Mouse (Mus musculus): ENCODE measurements around the gene Slc10a7.
"Not testable (repeated sequence)": the region's sequence is repeated elsewhere in the genome, so short reads cannot be mapped to it uniquely, and the experiment has no call there.

Slc10a7 gene

DNA sequence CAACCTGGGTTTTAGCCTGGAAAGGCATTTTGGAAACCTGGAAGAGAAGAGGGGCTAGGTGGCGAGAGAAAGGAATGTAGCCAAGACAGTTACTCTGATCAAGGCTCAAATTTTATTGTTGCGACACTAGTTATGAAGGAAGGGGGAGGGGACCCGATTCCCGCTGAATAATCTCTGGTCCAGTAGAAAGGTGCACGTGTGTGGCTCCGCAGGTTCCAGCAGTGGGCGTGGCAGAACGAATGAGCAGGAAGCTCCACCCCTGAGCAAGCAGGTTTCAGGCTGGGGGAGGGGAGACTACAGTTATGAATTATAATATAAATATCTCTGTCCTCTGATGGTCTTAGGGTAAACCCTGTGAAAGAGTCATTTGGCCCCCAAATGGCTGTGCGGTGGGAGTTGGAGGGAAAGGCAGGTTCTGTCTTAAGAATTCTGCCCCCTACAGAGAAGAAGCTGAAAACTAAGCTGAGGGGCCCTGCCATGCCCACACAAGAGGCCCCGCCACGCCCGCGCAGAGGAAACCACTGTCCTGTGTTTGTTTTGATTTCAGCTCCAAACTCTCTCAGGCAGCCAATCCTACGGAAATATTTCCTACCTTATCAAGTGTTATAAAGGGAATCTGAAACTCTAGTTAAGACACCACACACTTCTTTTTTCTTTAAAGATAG is 36.1 kb downstream of the Slc10a7 start:
- DNase-seq (ENCODE audit: low read depth, low spot score), result not testable (repeated sequence)

DNA sequence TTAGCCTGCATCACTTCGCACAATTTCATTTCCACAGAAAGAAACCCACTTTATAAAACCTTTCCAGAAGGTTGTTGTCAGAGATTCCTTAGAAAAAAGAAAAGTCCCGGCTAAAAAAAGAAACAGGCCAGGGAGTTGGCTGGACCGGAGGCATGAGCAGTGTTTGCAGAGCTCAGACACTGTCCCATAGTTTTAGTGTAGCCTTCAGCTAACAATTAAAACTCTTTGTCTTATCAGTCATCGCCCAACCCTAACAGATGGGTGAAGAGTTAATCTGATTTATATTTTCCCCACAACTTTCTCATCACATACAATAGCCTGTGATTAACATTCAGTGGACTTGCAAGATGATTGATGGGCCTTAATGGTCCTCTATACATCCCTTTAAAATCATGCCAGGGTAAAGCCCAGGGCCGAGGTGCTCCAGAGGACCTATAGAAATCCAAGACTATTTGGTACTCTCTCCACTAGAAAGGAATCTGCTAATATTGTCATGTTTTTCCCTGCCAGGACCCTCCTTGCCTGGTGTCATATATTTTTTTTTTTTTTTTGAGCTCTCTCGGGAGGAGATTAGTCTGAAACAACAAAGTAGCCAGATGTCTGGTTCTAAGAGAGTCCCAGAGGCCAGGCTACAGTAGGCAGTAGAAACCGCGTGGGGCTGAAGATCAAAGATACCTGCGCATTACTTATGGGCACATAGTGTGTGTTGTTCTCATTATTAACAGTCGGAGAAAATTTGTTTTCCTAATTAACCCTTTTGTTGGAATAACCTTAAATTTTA is 41.0 kb downstream of the Slc10a7 start:
- no peak for DNase-seq (ENCODE audit: low read depth, low spot score)

DNA sequence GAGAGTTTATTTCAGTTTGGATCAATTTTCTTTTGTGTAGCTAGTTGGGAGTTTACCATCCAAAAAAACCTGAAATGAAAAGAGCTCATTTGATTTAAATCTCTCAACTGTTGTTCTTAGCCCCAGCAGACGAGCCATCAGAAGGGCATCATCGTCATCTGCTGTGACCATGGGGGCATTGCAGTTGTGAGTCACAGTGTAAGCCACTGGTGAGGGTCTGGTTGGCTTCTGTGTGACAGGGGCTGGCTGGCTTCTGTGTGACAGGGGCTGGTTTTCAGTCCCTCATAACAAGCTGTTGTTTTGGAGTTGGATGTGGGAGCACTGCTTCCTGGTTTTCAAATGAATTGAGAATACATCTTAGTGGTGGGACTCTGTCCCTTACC is 41.6 kb downstream of the Slc10a7 start:
- DNase-seq (ENCODE audit: low read depth, low spot score), result no peak

DNA sequence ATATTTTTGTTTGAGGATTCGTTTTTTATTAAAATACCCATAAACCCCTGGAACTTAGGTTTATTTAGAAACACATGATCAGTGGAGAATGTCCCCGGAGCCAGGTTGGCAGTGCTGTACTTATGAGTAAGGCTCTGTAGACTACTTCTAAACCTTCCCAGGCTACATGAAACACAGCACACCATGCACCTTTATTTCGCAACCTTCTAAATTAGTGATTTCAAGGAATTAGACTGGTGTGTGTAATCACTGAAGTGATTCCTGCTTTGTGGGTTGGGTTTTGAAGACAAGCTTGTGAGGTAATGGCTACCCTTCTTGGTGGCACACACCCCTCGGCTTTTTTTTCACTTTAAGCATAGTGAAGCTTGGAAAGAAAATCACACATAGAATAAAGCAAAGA is 46.7 kb downstream of the Slc10a7 start:
- no peak for DNase-seq (ENCODE audit: low read depth, low spot score)

DNA sequence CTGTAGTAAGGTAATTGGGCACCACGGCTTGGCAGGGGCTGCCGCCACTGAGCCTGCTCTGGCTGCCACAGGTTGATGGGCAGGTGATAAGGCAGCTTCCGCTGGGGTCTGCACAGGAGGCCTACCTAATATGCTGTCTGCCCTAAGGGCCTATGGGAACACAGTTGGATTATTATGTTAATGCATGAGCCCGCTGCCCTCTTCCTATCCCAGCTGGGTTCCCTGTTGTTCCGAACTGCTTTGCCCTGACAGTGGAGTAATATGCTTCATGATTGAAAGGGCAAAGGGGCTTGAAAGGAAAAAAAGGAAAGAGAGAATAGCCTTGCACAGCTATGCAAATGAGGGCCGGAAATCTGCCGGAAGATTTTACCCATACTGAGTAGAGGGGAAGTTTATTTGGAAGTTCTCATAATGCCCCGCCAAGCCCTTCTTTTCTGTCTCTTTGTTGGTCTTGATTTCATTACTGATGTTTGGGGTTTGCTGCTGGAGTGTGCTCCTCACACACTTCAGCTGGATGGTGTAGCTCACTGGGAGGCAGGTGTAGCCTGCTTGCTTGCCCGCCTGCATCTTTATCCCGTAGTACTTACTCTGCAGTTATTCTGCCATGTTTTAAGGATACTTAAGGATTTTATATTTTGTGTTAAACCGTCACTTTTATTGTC is 47.8 kb downstream of the Slc10a7 start:
- DNase-seq (ENCODE audit: low read depth, low spot score), result no peak

DNA sequence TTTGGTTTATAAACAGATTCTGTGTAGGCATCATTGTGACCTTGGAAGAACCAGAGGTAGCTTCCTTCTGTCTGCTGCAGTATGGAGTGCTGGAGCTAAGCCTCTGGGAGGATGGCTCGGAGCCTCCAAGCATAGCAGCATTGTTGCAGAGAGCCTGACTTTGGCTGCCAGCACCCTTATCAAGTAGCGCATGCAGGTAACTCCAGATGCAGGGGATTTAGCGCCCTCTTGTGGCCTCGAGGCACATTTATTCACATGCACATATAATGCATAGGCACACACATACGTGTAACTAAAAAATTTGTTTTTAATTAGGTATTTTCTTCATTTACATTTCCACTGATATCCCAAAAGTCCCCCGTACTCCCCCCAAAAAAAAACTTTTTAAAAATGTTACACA is 52.5 kb downstream of the Slc10a7 start:
- DNase-seq (ENCODE audit: low read depth, low spot score), result no peak

DNA sequence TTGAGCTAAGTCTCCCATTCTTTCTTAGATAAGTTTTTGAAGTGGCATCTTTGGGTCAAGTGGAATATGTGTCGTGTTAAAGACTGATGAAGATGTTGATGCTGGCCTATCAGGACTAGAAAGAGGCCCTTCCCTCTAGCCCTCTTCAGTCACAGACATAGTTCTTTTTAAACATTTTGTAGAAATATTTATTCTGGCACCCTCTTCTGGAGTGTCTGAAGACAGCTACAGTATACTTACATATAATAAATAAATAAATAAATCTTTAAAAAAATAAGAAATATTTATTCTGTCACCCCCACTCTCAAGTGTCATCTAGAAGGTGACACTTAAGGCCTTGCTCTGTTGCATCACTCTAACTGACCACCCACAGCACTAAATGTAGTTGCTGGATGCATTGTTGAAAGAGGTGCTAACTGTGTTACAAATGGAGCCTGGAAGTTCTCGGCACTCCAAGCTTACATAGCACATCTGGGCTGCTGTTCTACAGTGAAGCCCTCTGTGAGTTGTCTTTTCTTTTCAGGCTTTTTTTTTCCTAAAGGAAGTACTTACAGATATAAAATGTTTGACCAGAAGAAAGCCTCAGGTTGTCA is 54.4 kb downstream of the Slc10a7 start:
- no peak for DNase-seq (ENCODE audit: low read depth, low spot score)

DNA sequence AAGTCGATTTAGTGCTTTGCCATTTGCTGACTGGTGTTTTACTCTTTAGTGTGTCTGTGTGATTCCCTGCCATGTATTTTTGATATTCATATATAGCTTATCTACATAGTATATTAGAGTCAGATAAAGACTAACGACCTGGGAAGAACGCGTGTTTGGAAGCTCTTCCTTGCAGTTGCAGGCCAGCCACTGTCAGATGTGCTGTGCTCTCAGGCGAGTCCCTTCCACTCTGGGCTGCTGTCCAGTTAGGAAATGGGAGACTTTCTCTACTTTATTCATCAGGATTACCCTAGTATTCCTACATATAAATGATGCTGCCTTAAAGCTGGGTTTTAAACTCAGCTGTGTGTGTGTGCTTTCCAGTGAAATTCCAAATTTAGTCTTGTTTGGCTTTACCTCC is 55.1 kb downstream of the Slc10a7 start:
- no peak for DNase-seq (ENCODE audit: low read depth, low spot score)

DNA sequence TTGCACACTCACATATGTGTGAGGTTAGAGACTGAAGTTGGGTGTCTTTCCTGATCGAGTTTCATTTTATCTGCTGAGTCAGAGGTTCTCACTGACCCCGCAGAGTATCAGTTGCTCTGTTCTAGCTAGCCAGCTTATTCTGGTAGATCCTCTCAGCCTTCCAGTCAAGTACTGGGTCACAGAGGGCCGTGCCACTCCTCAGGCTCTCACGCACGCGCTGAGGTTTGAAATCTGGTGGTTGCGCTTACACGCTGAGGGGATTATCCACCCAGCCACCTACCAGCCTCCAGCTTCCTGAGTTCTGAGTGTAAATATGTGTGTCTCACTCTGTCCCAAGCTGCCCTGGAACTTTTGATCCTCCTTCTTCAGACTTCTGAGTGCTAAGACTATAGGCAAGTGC is 59.0 kb downstream of the Slc10a7 start:
- no peak for DNase-seq (ENCODE audit: low read depth, low spot score)

DNA sequence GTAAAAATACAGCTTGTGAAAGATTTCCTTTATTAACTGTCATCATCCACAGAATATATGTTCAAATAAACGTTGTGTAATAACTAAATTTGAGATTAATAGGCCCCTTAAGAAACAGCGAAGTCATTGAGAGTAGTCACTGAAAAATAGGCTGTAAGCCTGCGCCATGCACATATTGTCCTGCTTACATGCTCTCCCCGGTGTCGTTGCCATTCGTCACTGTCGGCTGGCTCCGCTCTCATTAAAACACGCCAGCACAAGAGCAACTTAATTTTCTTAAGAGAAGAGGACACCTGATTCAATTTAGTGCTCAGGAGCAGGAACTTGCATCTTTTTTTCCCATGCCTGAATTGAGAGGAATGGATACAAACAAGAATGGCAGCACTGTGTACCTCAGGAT is 62.4 kb downstream of the Slc10a7 start:
- DNase-seq (ENCODE audit: low read depth, low spot score), result no peak

DNA sequence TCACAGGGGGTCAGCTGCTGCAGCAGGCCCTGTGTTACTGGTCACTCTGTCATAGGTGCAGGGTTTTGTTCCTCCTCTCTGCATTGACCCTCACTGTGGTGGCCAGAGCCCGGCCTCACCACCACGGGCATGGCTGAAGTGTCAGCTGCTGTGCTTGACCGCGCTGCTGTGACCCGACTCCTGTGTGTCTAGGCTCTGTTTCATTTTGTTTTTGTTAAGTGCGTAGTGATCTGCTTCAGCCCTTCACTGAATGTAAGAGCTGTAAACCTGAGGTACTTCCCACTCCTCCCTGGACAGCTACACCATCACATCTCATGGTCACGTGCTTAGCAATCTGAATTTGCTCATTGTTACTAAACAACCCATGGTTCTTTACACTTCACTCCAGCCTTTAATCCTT is 65.1 kb downstream of the Slc10a7 start:
- DNase-seq (ENCODE audit: low read depth, low spot score), result no peak

DNA sequence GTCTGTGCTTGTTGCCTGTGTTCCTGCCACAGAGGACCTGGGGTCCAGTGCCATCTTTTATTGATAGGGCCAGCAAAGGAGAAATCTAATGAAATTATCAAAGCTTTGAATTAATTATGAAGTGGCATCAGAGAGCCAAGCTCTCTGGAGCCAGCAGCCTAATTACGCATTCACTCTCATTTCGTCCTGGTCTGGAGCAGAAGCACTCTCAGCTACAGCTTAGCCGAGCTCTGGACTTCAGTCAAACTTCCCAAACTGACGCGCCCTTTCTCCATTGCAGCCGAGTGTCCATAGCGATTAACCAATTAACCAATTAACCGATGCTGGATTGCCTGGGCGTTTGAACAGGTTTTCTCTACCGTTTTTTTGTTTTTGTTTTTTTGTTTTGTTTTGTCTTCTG is 68.4 kb downstream of the Slc10a7 start:
- DNase-seq (ENCODE audit: low read depth, low spot score), result no peak

DNA sequence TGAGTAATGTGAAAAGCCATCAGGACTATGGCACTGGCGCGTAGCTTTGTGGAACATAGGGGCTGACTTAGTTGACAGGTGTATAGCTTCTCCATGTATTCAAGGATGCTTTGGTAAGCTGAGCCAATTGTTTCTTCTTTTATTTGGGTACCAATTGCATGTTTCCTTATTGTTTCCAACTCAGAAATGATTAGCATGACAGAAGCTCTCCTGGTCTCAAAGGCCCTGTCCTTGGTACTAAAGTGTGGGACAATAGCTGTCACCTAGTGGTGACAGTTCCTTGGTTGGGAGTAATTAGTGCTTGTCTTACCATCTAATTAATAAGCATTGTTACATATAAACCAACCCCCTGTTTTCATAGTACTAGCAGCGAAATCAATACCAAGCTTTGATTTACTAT is 68.9 kb downstream of the Slc10a7 start:
- no peak for DNase-seq (ENCODE audit: low read depth, low spot score)

DNA sequence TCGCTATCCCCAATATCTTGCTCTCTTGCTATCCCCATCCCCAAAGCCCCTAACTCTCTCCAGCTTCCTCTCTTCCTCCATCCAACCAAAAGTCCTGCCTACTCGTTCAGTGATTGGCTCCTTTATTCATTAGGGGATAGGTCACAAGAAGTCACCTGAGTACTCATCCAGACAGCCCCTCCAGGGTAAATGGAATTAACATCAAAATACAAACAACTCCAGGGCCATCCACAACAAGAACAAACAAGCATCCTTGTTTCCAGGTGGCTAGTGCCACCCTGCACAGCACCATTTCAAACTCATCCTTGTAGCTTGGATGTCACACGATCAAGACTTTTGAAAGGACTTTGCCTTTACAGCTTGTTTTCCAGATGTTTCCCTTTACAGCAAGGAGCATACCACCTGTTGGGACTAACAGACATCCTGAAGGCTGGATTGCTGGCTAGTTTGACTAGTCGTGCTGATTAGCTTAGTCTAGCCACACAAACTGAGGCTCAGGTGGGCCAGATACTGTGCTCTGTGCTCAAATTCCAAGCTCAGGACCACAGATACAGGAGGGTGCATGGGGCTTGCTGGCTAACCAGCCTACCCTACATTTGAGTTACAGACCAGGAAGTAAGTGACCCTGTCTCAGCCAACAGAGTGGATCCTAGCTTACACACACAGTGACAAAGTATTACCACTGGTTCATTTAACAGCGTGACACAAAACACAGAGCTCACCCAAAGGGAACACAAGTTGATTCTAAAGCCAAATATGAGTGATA is 75.0 kb downstream of the Slc10a7 start:
- no peak for DNase-seq (ENCODE audit: low read depth, low spot score)

DNA sequence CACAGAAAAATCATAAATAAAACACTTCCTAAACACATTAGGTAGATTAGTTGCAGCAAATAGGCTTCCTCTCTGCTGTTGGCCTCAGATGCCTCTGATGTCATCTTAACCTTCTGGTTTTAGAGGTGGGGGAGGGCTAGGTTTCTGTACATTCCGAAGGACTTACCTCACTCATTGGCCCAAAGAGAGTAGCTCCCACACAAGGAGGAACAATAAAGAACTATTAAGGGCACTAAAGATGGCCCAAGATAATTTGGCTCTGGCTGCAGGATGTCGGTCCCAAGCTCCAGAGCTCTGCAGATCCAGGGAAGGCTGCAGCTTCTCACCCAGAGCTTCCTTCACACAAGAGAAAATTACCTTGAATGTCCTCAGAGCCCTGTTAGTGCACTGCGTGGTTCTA is 75.7 kb downstream of the Slc10a7 start:
- DNase-seq (ENCODE audit: low read depth, low spot score), result peak; percentile 19

DNA sequence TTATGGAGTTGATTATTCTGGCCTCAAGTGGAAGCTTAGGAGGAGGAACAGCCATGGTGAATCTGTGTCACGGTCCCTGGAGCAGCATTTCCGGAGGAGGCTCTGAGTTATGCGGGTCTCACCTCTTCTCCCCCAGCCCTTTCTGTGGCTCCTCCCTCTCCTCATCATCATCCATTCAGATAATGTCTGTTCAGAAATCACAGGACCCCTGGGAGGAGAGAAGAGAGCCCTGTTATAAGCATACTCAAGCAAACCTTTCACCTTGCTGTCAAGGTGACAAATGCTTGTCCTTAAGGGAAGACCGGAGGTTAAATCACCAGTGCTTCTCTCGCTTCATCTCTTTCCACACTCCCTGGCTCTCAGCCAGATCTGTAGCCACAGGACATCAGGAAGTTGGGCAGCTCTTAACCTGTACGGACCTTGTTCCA is 86.3 kb downstream of the Slc10a7 start:
- DNase-seq (ENCODE audit: low read depth, low spot score), result peak; percentile 11

DNA sequence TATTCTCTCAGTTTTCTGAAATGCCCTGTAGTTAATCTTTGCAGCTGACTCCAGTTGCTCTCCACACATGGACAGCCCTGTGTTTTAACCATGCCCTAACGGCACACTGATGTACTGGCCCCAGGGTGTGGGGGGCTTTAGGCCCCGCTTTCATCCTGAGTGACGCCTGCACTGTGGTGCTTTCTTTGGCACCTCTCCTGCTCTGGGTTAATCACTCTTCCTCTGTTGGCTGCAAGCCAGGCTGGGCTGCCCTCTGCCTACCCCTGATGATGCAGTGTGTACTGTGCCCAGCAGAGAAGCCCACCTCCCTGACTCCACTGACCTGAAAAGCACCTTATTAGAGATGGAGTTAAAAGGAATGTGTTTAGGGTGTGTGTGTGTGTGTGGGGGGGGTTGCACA is 89.1 kb downstream of the Slc10a7 start:
- no peak for DNase-seq (ENCODE audit: low read depth, low spot score)

DNA sequence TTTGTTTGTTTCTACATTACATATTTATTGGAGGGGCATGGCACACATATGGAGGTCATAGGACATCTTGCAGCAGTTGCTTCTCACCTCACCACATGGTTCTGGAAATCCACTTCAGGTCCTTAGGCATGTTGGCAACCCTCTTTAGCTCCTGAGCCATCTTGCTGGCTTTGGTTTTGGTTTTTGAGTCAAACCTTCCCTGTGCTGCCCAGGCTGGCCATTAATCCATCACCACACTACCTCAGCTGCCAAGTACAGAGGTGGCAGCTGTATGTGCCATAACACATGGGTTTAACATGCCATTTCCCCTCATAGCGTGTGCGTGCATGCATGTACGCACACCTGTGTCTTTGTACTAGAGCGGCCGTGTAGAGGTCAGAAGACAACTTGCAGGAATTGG is 93.9 kb downstream of the Slc10a7 start:
- no peak for DNase-seq (ENCODE audit: low read depth, low spot score)

DNA sequence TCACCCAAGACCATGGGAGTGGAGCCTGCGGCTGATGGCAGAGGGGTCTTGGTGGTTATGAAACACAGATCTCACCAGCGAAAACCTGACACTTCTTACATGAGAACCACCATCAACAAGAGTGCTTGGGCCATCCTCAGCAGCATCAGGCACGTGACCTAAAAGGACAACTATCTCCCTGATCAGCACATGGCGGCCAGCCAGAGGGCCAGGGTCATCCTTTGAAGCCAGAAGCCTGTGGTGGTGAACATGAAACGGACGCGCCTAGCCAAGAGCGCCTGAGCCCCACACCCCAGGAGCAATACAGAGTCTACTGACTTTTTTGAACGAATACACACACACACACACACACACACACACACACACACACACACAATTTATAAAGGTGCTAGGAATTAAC is 95.3 kb downstream of the Slc10a7 start:
- DNase-seq (ENCODE audit: low read depth, low spot score), result no peak

DNA sequence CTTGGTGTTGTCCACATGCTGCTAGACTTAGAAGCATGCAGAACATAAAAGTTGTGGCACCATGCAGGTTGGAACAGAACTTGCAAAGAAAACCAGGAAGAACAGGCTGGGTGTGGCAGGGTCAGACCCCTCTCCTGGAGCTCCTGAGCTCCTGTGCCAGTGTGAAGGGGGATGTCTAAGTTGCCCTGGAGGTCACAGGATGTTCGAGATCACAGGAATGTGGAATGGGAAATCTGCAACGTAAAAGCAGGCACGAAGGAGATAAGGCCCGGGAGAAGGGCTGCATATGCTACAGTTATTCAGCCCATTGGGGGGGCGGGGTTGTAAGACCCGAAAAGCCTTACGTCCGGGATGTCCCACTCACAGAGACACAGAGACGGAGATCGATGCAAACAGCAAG is 100.2 kb downstream of the Slc10a7 start:
- DNase-seq (ENCODE audit: low read depth, low spot score), result no peak

DNA sequence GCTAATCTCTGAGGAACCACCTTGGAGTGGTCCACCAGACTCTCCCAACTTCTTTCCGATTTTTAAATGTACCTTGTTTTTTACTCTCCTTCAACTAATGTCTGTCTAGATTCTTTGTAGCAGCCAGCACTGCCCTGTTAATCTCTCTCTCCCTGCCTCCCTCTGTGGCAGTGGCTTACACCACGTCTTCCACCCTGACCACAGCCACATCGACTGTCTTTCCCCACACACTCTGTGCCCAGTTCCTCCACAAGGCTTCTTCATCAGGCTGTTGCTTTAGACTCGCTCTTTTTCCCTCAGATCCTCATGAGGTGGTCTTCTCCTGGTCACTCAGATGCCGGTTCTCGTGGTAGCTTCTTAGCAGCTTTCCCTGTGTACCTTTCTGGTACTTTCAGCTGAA is 101.9 kb downstream of the Slc10a7 start:
- no peak for DNase-seq (ENCODE audit: low read depth, low spot score)

DNA sequence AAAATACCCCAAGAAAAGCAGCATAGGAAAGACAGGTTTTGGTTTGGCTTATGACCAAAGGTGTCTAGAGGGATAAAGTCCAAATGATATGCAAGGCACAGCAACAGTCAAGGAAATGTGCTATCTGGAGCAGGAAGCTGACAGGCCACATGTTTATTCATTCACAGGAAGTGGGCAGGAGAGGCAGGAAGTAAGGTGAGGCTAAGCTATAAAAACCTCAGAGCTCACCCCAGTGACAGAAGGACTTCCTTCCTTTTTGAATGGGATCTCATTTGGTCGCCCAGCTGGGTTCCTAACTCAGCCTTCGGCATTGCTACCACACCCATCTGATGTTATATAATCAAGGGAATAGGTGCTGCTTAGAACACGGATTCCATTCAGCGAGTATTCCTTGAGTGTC is 113.2 kb downstream of the Slc10a7 start:
- DNase-seq (ENCODE audit: low read depth, low spot score), result no peak

All from brain, adult 2 months (tissue).